Mouse (Mus musculus) C2C12 (cell line): ENCODE measurements around the gene Shprh. TPM values are rescaled to one million over a fixed set of nuclear protein-coding genes. Genes with fewer than 3 reads are reported as not detected.

Experiments used
- H3K27me3 ChIP-seq: one replicate; pipeline ENCODE4 v1.6.1; 2011; ENCODE audit not compliant: control insufficient read depth, insufficient read depth, insufficient read length
- H3K36me3 ChIP-seq: one replicate; pipeline ENCODE4 v1.6.1; 2011; ENCODE audit not compliant: control insufficient read depth, insufficient read depth
- H3K4me3 ChIP-seq: one replicate; pipeline ENCODE4 v1.5.1; 2011; ENCODE audit warnings: mild to moderate bottlenecking, control low read depth; ENCODE audit not compliant: poor library complexity, insufficient read depth, severe bottlenecking
- H3K79me2 ChIP-seq: one replicate; pipeline ENCODE4 v1.6.1; 2011; ENCODE audit not compliant: control insufficient read depth, insufficient read depth
- H3K79me3 ChIP-seq: one replicate; pipeline ENCODE4 v1.6.1; 2011; ENCODE audit warnings: low read depth, control low read depth
- H3ac ChIP-seq: one replicate; pipeline ENCODE3; 2011; ENCODE audit warnings: low read depth; ENCODE audit not compliant: control insufficient read depth, insufficient read length
- CEBPB ChIP-seq: IDR thresholded peaks from one replicate; pipeline ENCODE4 v1.6.1; 2011; ENCODE audit warnings: low read depth, mild to moderate bottlenecking, control low read depth, moderate library complexity
- CTCF ChIP-seq: IDR thresholded peaks from one replicate; pipeline ENCODE4 v1.5.1; 2011; ENCODE audit not compliant: control insufficient read depth, insufficient read depth, insufficient read length
- FOSL1 ChIP-seq: IDR thresholded peaks from one replicate; pipeline ENCODE4 v1.8.0; 2011; ENCODE audit warnings: mild to moderate bottlenecking, low read length; ENCODE audit not compliant: poor library complexity, insufficient read depth, severe bottlenecking
- MAX ChIP-seq: IDR thresholded peaks from one replicate; pipeline ENCODE4 v1.6.1; 2011; ENCODE audit warnings: mild to moderate bottlenecking, control low read depth
- MYOD1 ChIP-seq: IDR thresholded peaks from one replicate; pipeline ENCODE4 v1.6.1; 2011; ENCODE audit warnings: low read depth; ENCODE audit not compliant: control insufficient read depth, insufficient read length
- MYOG ChIP-seq: IDR thresholded peaks from one replicate; pipeline ENCODE4 v1.6.1; 2011; ENCODE audit not compliant: control insufficient read depth, insufficient read length; ENCODE audit errors: extremely low read depth
- USF1 ChIP-seq: IDR thresholded peaks from one replicate; pipeline ENCODE4 v1.6.1; 2011; ENCODE audit warnings: low read depth, mild to moderate bottlenecking, control low read depth, moderate library complexity
- polyA plus RNA-seq: library from polyadenylated mRNA; unstranded; fragments of >200 nt; fragmentation: generic; extraction: Trizol; gene quantifications from one replicate; pipeline ENCODE4 v1.2.1, GENCODE M21; 2012; ENCODE audit warnings: missing spikeins

Gene Shprh
- polyA plus RNA-seq, 1 experiment: 1.7 TPM

- H3K36me3 ChIP-seq: peaks cover 32% of the 10 kb centered on the region
Measured at GRCm38 (mm10) chr10:11151644-11152043, 2.4 kb downstream of the Shprh start.

GRCm38 (mm10) chr10:11157039-11157438, 7.8 kb downstream of the Shprh start:
- H3K27me3 ChIP-seq: no peaks in the 10 kb centered on the region
- H3K79me2 ChIP-seq: peaks cover 37% of the 10 kb centered on the region
- no peak for TF ChIP-seq FOSL1
- no peak for TF ChIP-seq CTCF
- TF ChIP-seq USF1: no peak
- TF ChIP-seq CEBPB: no peak
- TF ChIP-seq MAX: no peak
- TF ChIP-seq MYOD1: no peak
- TF ChIP-seq MYOG: no peak
- peaks cover 22% of the 10 kb centered on the region for H3K79me3 ChIP-seq
- peaks cover 63% of the 10 kb centered on the region for H3K36me3 ChIP-seq
- no peak overlapping the region for H3ac ChIP-seq
- H3K4me3 ChIP-seq: no peak overlapping the region

More at GRCm38 (mm10) chr10:11151644-11152043, 2.4 kb downstream of the Shprh start:
- Histone ChIP-seq H3K27me3 (no peaks in the 10 kb centered on the region), H3ac (no peak overlapping the region), H3K79me2 (peaks cover 64% of the 10 kb centered on the region), H3K79me3 (peaks cover 47% of the 10 kb centered on the region), H3K4me3 (no peak overlapping the region)
- no peak for TF ChIP-seq MYOG
- TF ChIP-seq FOSL1: no peak
- TF ChIP-seq MAX: no peak
- TF ChIP-seq USF1: no peak
- no peak for TF ChIP-seq CTCF
- no peak for TF ChIP-seq MYOD1
- TF ChIP-seq CEBPB: no peak

GRCm38 (mm10) chr10:11164537-11164936, 15.3 kb downstream of the Shprh start:
- Histone ChIP-seq H3K4me3 (no peak overlapping the region), H3K27me3 (no peaks in the 10 kb centered on the region), H3ac (no peak overlapping the region), H3K36me3 (peaks cover 88% of the 10 kb centered on the region), H3K79me2 (no peaks in the 10 kb centered on the region), H3K79me3 (no peaks in the 10 kb centered on the region)
- no peak for TF ChIP-seq MYOD1
- no peak for TF ChIP-seq CTCF
- TF ChIP-seq MYOG: no peak
- TF ChIP-seq MAX: no peak
- no peak for TF ChIP-seq USF1
- no peak for TF ChIP-seq CEBPB
- TF ChIP-seq FOSL1: no peak

- peaks cover 90% of the 10 kb centered on the region for H3K36me3 ChIP-seq
- TF ChIP-seq CEBPB (no peak), USF1 (no peak), MYOD1 (no peak), MAX (no peak), FOSL1 (no peak), MYOG (no peak), CTCF (no peak)
- no peaks in the 10 kb centered on the region for H3K79me2 ChIP-seq
- no peak overlapping the region for H3K4me3 ChIP-seq
- no peaks in the 10 kb centered on the region for H3K27me3 ChIP-seq
- H3K79me3 ChIP-seq: no peaks in the 10 kb centered on the region
- H3ac ChIP-seq: no peak overlapping the region
Measured at GRCm38 (mm10) chr10:11170252-11170651, 21.0 kb downstream of the Shprh start.

- no peaks in the 10 kb centered on the region for H3K79me3 ChIP-seq
- H3K27me3 ChIP-seq: no peaks in the 10 kb centered on the region
- no peak overlapping the region for H3ac ChIP-seq
- H3K79me2 ChIP-seq: no peaks in the 10 kb centered on the region
- no peak for TF ChIP-seq USF1
- TF ChIP-seq CTCF: no peak
- TF ChIP-seq CEBPB: no peak
- no peak for TF ChIP-seq MYOG
- TF ChIP-seq MYOD1: no peak
- TF ChIP-seq MAX: no peak
- no peak for TF ChIP-seq FOSL1
- H3K36me3 ChIP-seq: peaks cover 89% of the 10 kb centered on the region
- H3K4me3 ChIP-seq: no peak overlapping the region
Measured at GRCm38 (mm10) chr10:11171615-11172014, 22.4 kb downstream of the Shprh start.

- TF ChIP-seq FOSL1: no peak
- no peak for TF ChIP-seq MYOD1
- TF ChIP-seq MYOG: no peak
- TF ChIP-seq CEBPB: no peak
- TF ChIP-seq CTCF: no peak
- no peak for TF ChIP-seq MAX
- TF ChIP-seq USF1: no peak
- Histone ChIP-seq H3K36me3 (peaks cover 85% of the 10 kb centered on the region), H3ac (no peak overlapping the region), H3K79me2 (no peaks in the 10 kb centered on the region), H3K27me3 (no peaks in the 10 kb centered on the region), H3K79me3 (no peaks in the 10 kb centered on the region), H3K4me3 (no peak overlapping the region)
Measured at GRCm38 (mm10) chr10:11172519-11172918, 23.3 kb downstream of the Shprh start.
